Mouse (Mus musculus) gastrocnemius, adult 8-10 months (tissue): ENCODE data around the gene Myb. TPM values are rescaled to one million over a fixed set of nuclear protein-coding genes. Genes with fewer than 3 reads are reported as not detected.

Experiments used
- DNase-seq, 2 experiments: peaks; one replicate each; pipeline ENCODE4 v3.0.0; 2022; ENCODE audit warnings: low spot score in 2 of 2
- total RNA-seq, 4 experiments: library from RNA; stranded (reverse); gene quantifications; 2 replicates each; pipeline ENCODE4 v1.2.4; 2022

Gene Myb
- under 1 TPM in 1 of 4 experiments, not detected in 3; 0.19 TPM for total RNA-seq

- no peak for DNase-seq
Measured at GRCm38 (mm10) chr10:21160537-21161358, at the start of gene Myb. Gene Myb, minus strand, starts transcription at chr10:21160984.

- DNase-seq, result no peak
Measured at GRCm38 (mm10) chr10:21207378-21207777, 46.6 kb upstream of the Myb start.

- DNase-seq, result no peak
Measured at GRCm38 (mm10) chr10:21206232-21206631, 45.4 kb upstream of the Myb start.

DNA sequence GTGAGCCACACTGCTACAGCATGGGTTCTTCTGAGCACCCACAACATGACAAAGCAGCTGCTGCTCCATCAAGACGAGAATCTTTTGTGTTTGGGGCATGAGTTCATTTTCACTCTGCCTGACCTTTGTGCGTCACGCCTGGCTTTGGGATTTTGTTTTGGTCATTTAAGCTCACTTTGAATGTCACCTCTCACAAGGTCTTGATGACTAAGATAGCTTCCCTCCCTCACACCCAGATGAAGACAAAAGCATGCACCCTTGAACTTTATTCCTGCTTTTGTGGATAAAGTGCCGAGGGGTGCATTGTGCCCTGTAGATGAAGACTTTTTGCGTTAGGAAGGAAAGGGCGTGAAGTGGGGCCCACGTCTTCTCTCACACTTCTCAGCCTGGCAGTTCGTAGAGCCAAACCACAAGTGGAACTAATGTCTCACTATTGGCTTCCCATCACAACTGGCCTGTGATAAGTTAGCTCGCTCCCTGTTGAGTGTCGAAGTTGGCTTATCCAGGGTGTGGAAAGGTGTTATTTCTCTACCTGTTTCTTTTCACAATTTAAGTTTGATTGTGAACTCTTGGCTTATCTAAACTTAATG lies 43.8 kb upstream of the Myb start:
- DNase-seq, result no peak

GRCm38 (mm10) chr10:21203886-21204285 lies 43.1 kb upstream of the Myb start:
- DNase-seq, result no peak

DNA sequence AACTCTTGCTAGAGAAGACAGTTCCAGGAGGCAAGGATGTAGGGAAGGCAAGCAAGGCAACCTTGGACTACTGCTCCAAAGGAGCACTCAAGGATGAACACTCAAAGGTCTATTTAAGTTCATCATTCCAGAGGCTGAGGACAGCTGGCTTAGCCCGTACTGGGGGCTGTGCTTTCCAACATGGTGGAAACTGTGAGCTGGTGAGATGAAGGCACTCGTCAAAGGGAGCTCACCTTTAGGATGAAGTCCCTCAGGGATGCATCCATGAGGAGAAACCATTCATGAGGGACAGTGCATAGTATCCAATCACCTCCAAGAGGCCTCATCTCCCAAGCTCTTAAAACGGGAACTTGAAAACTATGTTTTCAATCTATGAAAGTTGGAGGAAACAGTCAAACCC lies 42.7 kb upstream of the Myb start:
- no peak for DNase-seq

DNA sequence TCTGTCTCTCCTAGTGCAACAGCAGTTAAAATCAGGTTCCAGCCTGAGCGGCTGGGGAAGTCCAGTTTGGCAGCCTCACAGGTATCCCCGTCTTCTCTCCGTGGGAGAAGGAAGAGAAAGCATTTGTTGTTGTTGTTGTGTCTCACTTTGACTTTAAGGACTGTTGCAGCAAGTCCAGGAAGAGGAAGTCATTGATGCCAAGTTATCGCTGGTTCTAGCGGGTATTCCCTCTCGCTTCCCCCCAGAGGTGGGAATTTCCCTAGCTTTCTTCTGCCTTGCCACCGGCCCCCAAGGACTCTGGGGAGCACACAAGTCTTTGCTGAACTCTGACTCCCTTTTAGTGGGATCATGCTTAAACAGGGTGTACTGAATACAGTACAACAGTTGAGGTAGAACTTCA lies 40.0 kb upstream of the Myb start:
- DNase-seq, result no peak

- no peak for DNase-seq
Measured at GRCm38 (mm10) chr10:21200322-21200721, 39.5 kb upstream of the Myb start.

DNA sequence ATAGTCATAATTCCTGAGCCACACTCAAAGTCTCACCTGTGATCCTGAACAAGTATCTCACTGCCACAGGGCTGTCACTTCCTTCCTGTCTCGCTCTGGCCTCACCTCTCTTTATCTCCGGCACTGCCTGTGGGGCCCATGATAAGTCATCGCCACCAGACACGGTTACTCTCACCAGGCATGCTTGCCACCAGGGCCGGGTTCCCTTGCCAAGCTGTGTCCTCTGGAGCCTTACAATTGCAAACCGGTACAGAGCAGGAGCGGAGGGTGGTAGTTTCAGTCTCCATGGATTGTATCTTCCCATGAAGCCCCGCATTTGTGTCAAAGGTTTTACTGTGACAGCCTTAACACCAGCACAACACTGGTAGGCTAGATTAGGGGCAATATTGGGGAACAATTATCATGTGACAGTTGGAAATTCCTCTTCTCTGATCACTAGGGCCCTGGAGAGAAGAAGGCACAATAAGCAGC lies 35.9 kb upstream of the Myb start:
- DNase-seq, result no peak

DNA sequence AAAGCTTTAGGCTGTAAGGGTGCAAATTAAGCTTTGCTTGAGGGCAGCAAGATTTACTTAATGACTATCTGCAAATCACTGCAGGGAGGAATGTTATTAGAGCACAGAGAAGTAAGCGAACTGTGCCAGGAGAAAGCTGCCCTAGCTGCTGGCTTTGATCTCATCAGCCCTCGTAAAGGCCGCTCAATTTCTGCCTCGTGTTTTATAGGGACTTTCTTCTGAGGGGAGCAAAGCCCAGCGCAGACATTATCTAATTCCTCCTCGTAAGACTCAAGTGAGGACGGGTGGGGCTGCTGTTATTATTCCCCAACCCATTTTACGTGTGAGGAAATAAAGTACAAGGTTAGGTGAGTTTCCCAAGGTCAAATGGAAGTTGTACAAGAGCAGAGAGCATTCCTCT lies 34.8 kb upstream of the Myb start:
- DNase-seq, result no peak

GRCm38 (mm10) chr10:21193935-21194505 lies 33.2 kb upstream of the Myb start:
- DNase-seq, result no peak

DNA sequence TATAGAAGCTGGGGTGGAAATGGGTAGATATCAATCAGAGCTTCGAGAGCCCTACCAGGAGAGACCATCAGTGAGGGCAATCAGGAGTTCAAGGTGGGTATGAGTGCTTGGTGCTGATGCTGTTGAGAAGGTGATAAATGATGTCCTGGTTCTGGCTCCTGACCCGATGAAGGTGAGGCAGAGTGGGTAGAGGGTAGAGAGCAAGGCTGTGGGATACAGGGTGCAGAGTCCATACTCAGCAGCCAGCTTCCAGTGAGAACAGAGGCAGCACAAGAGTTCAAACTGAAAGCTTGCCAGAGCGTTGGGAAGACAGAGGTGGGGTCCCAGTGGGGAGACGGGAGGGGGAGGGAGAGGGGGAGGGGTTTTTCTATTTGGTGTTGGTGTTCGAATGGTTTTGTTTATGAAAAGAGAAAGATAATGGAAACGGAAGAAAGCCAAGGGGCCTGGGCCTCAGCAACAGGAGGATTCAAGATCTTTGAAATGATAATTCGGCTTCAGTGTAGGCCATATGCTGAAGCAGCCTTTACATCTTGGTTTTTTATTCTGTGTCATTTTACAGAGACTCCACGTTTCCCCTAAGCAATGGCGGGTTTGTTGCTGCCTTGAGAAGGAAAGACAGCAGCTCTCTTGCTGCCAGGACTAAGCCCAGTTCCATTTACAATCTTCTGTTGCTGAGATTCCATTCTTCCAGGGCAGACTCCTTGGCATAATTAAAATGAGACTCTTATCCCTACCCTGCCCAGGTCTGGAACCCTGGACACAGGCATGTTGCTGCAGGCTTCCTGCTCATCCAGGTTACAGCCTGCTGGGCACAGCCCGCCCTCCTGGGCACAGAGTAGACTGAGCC lies 32.5 kb upstream of the Myb start:
- no peak for DNase-seq

- DNase-seq, result no peak
Measured at GRCm38 (mm10) chr10:21192436-21192835, 31.7 kb upstream of the Myb start.

GRCm38 (mm10) chr10:21189756-21190397 lies 29.1 kb upstream of the Myb start:
- no peak for DNase-seq

DNA sequence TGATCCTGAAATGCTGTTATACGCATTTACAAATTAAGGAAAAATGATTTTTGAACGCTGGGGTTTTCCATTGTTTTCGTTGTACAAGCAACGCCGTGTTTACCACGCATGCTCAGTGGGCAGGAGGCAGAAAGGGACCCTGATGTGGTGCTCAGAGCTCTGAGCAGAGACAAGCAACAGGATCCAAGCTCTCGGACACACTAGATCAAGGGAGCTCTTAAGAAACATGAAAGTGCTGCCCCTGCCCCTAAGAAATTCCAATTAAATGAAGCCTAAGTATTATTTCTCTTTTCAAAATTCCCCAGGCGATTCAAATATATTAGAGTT lies 28.5 kb upstream of the Myb start:
- DNase-seq, result no peak

DNA sequence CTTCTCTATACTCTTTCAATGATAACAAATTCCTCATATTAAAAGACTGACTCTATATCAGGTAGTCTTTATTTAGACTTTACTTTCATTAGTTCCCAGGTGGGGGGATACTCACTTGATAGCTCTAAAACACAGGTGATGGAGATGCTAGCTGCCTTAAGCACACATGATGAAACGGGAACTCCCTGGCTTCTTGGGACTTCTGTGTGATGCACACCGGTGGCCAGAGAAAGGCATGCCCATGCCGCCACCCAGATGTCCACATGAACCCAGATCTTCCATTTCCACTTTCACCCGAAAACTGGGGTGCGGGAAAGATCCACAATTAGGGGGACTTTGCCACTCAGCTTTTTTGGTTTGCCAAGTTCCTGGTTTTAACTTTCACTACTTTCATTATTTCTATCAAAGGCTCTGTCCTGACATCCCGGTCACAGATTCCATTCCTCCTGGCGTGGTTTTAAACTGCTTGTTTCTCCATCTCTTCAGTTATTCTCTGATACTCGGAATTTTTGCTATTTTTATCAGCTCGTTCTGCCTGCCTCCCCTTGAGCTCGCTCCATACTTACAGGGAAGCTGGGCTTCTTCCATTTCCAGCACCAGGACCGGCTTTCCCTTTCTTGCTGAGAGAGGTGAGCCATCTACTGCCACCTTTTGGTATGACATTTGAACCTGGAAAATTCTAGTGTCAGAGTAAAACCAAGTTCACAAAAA lies 27.9 kb upstream of the Myb start:
- no peak for DNase-seq

- no peak for DNase-seq
Measured at GRCm38 (mm10) chr10:21187847-21188246, 27.1 kb upstream of the Myb start.

- no peak for DNase-seq
Measured at GRCm38 (mm10) chr10:21186733-21187132, 25.9 kb upstream of the Myb start.

- DNase-seq, result no peak
Measured at GRCm38 (mm10) chr10:21178711-21179110, 17.9 kb upstream of the Myb start.

GRCm38 (mm10) chr10:21178281-21178680 lies 17.5 kb upstream of the Myb start:
- no peak for DNase-seq
